Mouse (Mus musculus) limb, embryonic 14.5 days (tissue): ENCODE data around the gene Pepd. TPM values are rescaled to one million over a fixed set of nuclear protein-coding genes. Genes with fewer than 3 reads are reported as not detected.

ENCODE experiments used
- ATAC-seq: fragments of 200-750 bp; cut with Nextera tagmentation; 2 replicates; pipeline ENCODE4 v1.8.0; 2017; ENCODE audit warnings: low read depth, moderate number of reproducible peaks, moderate TSS enrichment; ENCODE audit not compliant: low FRiP score
- DNase-seq: peaks from one replicate; pipeline ENCODE4 v3.0.0-alpha.2; 2015; ENCODE audit warnings: low spot score
- H3K27ac ChIP-seq: fragments of 300-500 bp; sonication (generic); replicated peaks from 2 replicates; pipeline ENCODE4 v1.5.1; 2014; ENCODE audit warnings: low read depth, mild to moderate bottlenecking, low read length, moderate library complexity, mixed read lengths
- H3K27me3 ChIP-seq: fragments of 300-500 bp; sonication (generic); 2 replicates; pipeline ENCODE4 v1.6.1; 2014; ENCODE audit warnings: low read length, mixed read lengths; ENCODE audit not compliant: control insufficient read depth, insufficient read depth
- H3K36me3 ChIP-seq: fragments of 300-500 bp; sonication (generic); 2 replicates; pipeline ENCODE4 v1.6.1; 2014; ENCODE audit warnings: mild to moderate bottlenecking, low read length, moderate library complexity, mixed read lengths; ENCODE audit not compliant: control insufficient read depth, insufficient read depth
- H3K4me1 ChIP-seq: fragments of 300-500 bp; sonication (generic); 2 replicates; pipeline ENCODE4 v1.6.1; 2014; ENCODE audit warnings: antibody characterized with exemption, low read length, mixed read lengths; ENCODE audit not compliant: control insufficient read depth, insufficient read depth
- H3K4me2 ChIP-seq: fragments of 300-500 bp; sonication (generic); replicated peaks from 2 replicates; pipeline ENCODE4 v1.6.1; 2014; ENCODE audit warnings: low read depth, mild to moderate bottlenecking, low read length, moderate library complexity; ENCODE audit not compliant: severe bottlenecking
- H3K4me3 ChIP-seq: fragments of 300-500 bp; sonication (generic); replicated peaks from 2 replicates; pipeline ENCODE4 v1.5.1; 2014; ENCODE audit warnings: low read length
- H3K9ac ChIP-seq: fragments of 300-500 bp; sonication (generic); 2 replicates; pipeline ENCODE4 v1.6.1; 2014; ENCODE audit warnings: mild to moderate bottlenecking, low read depth, low read length, moderate library complexity; ENCODE audit not compliant: severe bottlenecking
- H3K9me3 ChIP-seq: fragments of 300-500 bp; sonication (generic); 2 replicates; pipeline ENCODE4 v1.6.1; 2016; ENCODE audit warnings: low read length; ENCODE audit not compliant: control insufficient read depth
- POLR2A ChIP-seq: fragments of 200-500 bp; IDR thresholded peaks from 2 replicates; pipeline ENCODE4 v1.8.0; 2012; ENCODE audit warnings: inconsistent platforms, mild to moderate bottlenecking, moderate library complexity, borderline replicate concordance; ENCODE audit not compliant: insufficient read depth, insufficient read length; ENCODE audit errors: extremely low read depth
- WGBS: fragments of 180-500 bp; shearing (Covaris S2); extraction: QIAGEN DNeasy Blood & Tissue Kit; methylation state at CpG from one replicate; pipeline ENCODE4 v1.1.7; 2014; 5-methylcytosine and 5-hydroxymethylcytosine counted together
- microRNA-seq: library from miRNA; unstranded; fragments of <30 nt; microRNA quantifications from one replicate; pipeline ENCODE4, GENCODE M21; 2016
- polyA plus RNA-seq, 2 experiments: library from polyadenylated mRNA; depleted of rRNA in 1 of 2; stranded (reverse) in 1 of 2; unstranded in 1 of 2; fragments of >200 nt; fragmentation: Nextera tagmentation in 1 of 2; extraction: Ambion mirVana in 1 of 2; gene quantifications; 2 replicates each; pipeline versions ENCODE4 v1.2.1 to v1.2.3; 2012 to 2014

The Pepd gene
- polyA plus RNA-seq, 2 experiments: 51.4 to 78.4 TPM

DNA sequence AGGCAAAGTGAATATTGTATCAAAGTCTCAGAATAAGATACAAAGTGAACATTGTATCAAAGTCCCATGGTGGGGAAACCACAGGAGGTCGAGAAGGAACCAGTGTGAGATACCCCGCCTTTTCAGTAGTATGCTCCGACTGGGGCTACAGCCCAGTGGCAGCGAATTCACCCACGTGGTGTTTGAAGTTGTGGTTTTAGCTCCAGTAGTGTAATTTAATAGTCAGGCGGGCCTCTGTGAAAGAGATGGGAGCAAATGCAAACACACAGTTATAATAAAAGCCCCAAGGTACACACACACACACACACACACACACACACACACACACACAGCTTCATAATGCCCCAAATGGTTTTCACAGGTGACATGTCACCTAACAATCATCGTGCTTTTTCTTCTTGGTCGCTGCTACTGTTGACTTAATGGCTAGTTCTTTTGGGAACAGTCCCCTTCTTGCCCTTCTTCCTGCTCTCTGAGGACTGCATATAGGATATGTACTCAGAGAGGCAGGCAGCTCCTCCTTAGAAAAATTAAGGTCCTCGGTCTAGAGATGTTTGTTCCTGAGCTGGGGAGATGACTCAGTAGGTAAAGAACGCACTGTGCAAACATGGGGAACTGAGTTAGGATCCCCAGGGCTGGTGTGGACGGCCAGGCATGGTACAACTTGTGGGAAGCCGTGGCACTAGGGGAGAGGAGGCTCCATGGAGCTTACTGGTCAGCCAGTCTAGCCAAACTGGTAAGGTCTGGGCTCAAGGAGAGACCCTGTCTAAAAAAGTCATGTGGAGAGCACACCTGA is 172.6 kb downstream of the Pepd start:
- ATAC-seq: no peak
- H3K36me3 ChIP-seq: no peaks in the 10 kb centered on the region
- WGBS: 67% methylated on average over 12 of the region's 12 CpGs
- DNase-seq: no peak
- H3K4me3 ChIP-seq: no peak overlapping the region
- no peak overlapping the region for H3K27ac ChIP-seq
- no peak for TF ChIP-seq POLR2A
- no peaks in the 10 kb centered on the region for H3K9me3 ChIP-seq
- no peak overlapping the region for H3K4me2 ChIP-seq
- no peaks in the 10 kb centered on the region for H3K27me3 ChIP-seq
- no peak overlapping the region for H3K9ac ChIP-seq
- H3K4me1 ChIP-seq: peaks cover 6% of the 10 kb centered on the region; the same call in 1 of the 2 replicates

- peak overlapping the region; percentile 19 for H3K4me3 ChIP-seq
Measured at GRCm38 (mm10) chr7:35086271-35086861, 174.2 kb downstream of the Pepd start.

GRCm38 (mm10) chr7:35090550-35090949 is 178.4 kb downstream of the Pepd start:
- DNase-seq (no peak), ATAC-seq (no peak)
- WGBS: 79% methylated on average over 5 of the region's 5 CpGs
- Histone ChIP-seq H3K9ac (no peak overlapping the region), H3K4me2 (no peak overlapping the region), H3K36me3 (no peaks in the 10 kb centered on the region), H3K4me1 (no peaks in the 10 kb centered on the region), H3K9me3 (no peaks in the 10 kb centered on the region), H3K4me3 (no peak overlapping the region), H3K27ac (no peak overlapping the region), H3K27me3 (no peaks in the 10 kb centered on the region)
- no peak for TF ChIP-seq POLR2A

More at GRCm38 (mm10) chr7:35086271-35086861, 174.2 kb downstream of the Pepd start:
- TF ChIP-seq POLR2A: no peak
- Histone ChIP-seq H3K36me3 (no peaks in the 10 kb centered on the region), H3K9ac (no peak overlapping the region), H3K4me1 (peaks cover 1% of the 10 kb centered on the region; the same call in 1 of the 2 replicates), H3K4me2 (peak overlapping the region; percentile 56), H3K9me3 (no peaks in the 10 kb centered on the region), H3K27ac (0 out of 2 replicates have a peak overlapping the region, but pooled peaks have one; percentile 3), H3K27me3 (no peaks in the 10 kb centered on the region)
- ATAC-seq (peak; percentile 79), DNase-seq (peak; percentile 70)
- under 1% methylated on average over 21 of the region's 21 CpGs for WGBS

Small RNA genes within 50 kb of the gene (microRNA-seq; reads per million reads assigned to microRNA genes)
- gene Gm25033: not detected

Other genes with a start within 250 kb of the Pepd start
- gene Chst8, start 99.7 kb upstream of the Pepd start, polyA plus RNA-seq (2012; rRNA removed): 1.3 and 2.0 TPM in 2 replicates
- gene Chst8, start 99.7 kb upstream of the Pepd start, polyA plus RNA-seq (2014; fragmentation: Nextera tagmentation; extraction: Ambion mirVana): 0.80 and 1.1 TPM in 2 replicates
- 18.1 and 27.6 TPM in 2 replicates for gene Cebpg, start 144.2 kb downstream of the Pepd start, polyA plus RNA-seq (2012; rRNA removed)
- gene Cebpg, start 144.2 kb downstream of the Pepd start, polyA plus RNA-seq (2014; fragmentation: Nextera tagmentation; extraction: Ambion mirVana): 39.3 and 41.6 TPM in 2 replicates
- 23.6 and 25.4 TPM in 2 replicates for gene Cebpa, start 206.9 kb downstream of the Pepd start, polyA plus RNA-seq (2012; rRNA removed)
- 13.0 and 14.6 TPM in 2 replicates for gene Cebpa, start 206.9 kb downstream of the Pepd start, polyA plus RNA-seq (2014; fragmentation: Nextera tagmentation; extraction: Ambion mirVana)